Mouse (Mus musculus): Measurements from ENCODE around the gene Tmem102. TPM values are rescaled to one million over a fixed set of nuclear protein-coding genes. Genes with fewer than 3 reads are reported as not detected.

Tmem102 gene
- total and polyA plus RNA-seq, 3 experiments = 0.08 TPM; not detected in 2

GRCm38 (mm10) chr11:69816520-69816919, 11.1 kb upstream of the Tmem102 start:
- H3K36me3 ChIP-seq (replicated peaks in 1 of 2; ENCODE audit: control insufficient read depth in 1 of 2, insufficient read depth in 1 of 2, low read length in 1 of 2) = no peaks in the 10 kb centered on the region
- dilution Hi-C loops (cut with MboI; ENCODE audit: extremely low pct_ligation_motif_present, extremely low pct_unique_long_range_greater_than_20kb, low sequenced_read_pairs) (no loop called here), in situ Hi-C loops (cut with MboI; ENCODE audit: low pct_ligation_motif_present, low pct_unique_long_range_greater_than_20kb, low sequenced_read_pairs) (no loop called here)
- TF ChIP-seq ZKSCAN1 (IDR thresholded peaks at IDR 0.05; ENCODE audit: borderline replicate concordance, low read depth, low read length) (no peak), E2F4 (IDR thresholded peaks at IDR 0.05; ENCODE audit: insufficient replicate concordance, low read depth, low read length) (no peak), GABPA (IDR thresholded peaks at IDR 0.05; ENCODE audit: insufficient replicate concordance, low read depth, low read length) (no peak), MAFK (IDR thresholded peaks at IDR 0.05; ENCODE audit: insufficient replicate concordance, low read length) (no peak)
- no peak overlapping the region for H3K4me3 ChIP-seq (replicated peaks in 1 of 3; ENCODE audit: low read depth in 2 of 3, low read length in 2 of 3, poor library complexity in 1 of 3)
- H3K27me3 ChIP-seq (replicated peaks) = peaks cover 80% of the 10 kb centered on the region
- no peak overlapping the region for H3K27ac ChIP-seq (ENCODE audit: insufficient read depth, low read depth)
- H3K9me3 ChIP-seq (replicated peaks; ENCODE audit: low read length) = no peaks in the 10 kb centered on the region
- no peak overlapping the region for H3K4me2 ChIP-seq (ENCODE audit: insufficient read depth, low read depth, poor library complexity, severe bottlenecking)
- DNase-seq (ENCODE audit: extremely low read depth) = no peak
- H3K4me1 ChIP-seq (ENCODE audit: control insufficient read depth in 1 of 2, insufficient read depth in 2 of 2) = no peaks in the 10 kb centered on the region
- no peak overlapping the region for H3K9ac ChIP-seq (ENCODE audit: insufficient read depth, low read depth)
- no peaks in the 10 kb centered on the region for H3K79me2 ChIP-seq (replicated peaks; ENCODE audit: control insufficient read depth, extremely low read depth, insufficient read depth, poor library complexity, severe bottlenecking)

DNA sequence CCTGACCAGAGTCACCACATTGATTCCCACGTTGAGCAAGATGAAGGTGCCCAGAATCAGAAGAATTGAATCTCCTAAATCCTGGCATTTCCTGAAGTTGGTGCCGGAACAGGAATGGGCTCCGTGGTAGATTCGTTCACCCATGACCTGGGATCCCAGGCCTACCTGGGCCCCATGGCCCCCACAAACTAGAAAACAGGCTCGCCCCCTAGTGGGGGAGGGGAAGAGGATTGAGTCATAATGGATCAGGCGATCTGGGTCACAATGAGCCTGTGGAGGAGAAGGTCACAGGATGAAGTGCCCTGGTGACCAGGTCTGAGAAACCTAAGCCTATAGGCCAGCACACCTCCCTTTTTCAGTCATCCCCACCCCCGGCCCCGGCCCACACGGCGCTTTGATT, 9.7 kb upstream of the Tmem102 start, which contains the start of gene Gm39566:
Gm39566 (minus strand) TSS at position 144 of the 400 bp plus-strand sequence.
- no peak for DNase-seq (ENCODE audit: extremely low read depth)
- no peak within 1 kb of the TSS for H3K27ac ChIP-seq (ENCODE audit: insufficient read depth, low read depth)
- H3K27me3 ChIP-seq (replicated peaks) = peaks cover 80% of the 10 kb centered on the region
- no peaks in the 10 kb centered on the region for H3K36me3 ChIP-seq (replicated peaks in 1 of 2; ENCODE audit: control insufficient read depth in 1 of 2, insufficient read depth in 1 of 2, low read length in 1 of 2)
- H3K4me3 ChIP-seq (replicated peaks in 1 of 3; ENCODE audit: low read depth in 2 of 3, low read length in 2 of 3, poor library complexity in 1 of 3) = no peak within 1 kb of the TSS
- H3K4me2 ChIP-seq (ENCODE audit: insufficient read depth, low read depth, poor library complexity, severe bottlenecking) = no peak within 1 kb of the TSS
- dilution Hi-C loops (cut with MboI; ENCODE audit: extremely low pct_ligation_motif_present, extremely low pct_unique_long_range_greater_than_20kb, low sequenced_read_pairs) = no loop called here
- peaks cover 9% of the 10 kb centered on the region for H3K9me3 ChIP-seq (replicated peaks; ENCODE audit: low read length)
- H3K79me2 ChIP-seq (replicated peaks; ENCODE audit: control insufficient read depth, extremely low read depth, insufficient read depth, poor library complexity, severe bottlenecking) = no peaks in the 10 kb centered on the region
- TF ChIP-seq CTCF (conservative IDR thresholded peaks at IDR 0.05 in 1 of 2, IDR thresholded peaks at IDR 0.05 in 1 of 2; ENCODE audit: low read depth in 2 of 2, low read length in 2 of 2) (peak in 1 of 2 experiments; percentile 47; a peak in 2 of 4 replicates), MAFK (IDR thresholded peaks at IDR 0.05; ENCODE audit: insufficient replicate concordance, low read length) (no peak), TCF12 (IDR thresholded peaks at IDR 0.05; ENCODE audit: low read depth, low read length) (no peak), RAD21 (IDR thresholded peaks at IDR 0.05; ENCODE audit: low read depth, low read length) (peak; percentile 7), SMC3 (IDR thresholded peaks at IDR 0.05; ENCODE audit: low read depth, low read length) (peak; percentile 29; the same call in 1 of the 2 replicates)
- no peak within 1 kb of the TSS for H3K9ac ChIP-seq (ENCODE audit: insufficient read depth, low read depth)
- in situ Hi-C loops (cut with MboI; ENCODE audit: low pct_ligation_motif_present, low pct_unique_long_range_greater_than_20kb, low sequenced_read_pairs) = no loop called here
- H3K4me1 ChIP-seq (ENCODE audit: control insufficient read depth in 1 of 2, insufficient read depth in 2 of 2) = no peaks in the 10 kb centered on the region

DNA sequence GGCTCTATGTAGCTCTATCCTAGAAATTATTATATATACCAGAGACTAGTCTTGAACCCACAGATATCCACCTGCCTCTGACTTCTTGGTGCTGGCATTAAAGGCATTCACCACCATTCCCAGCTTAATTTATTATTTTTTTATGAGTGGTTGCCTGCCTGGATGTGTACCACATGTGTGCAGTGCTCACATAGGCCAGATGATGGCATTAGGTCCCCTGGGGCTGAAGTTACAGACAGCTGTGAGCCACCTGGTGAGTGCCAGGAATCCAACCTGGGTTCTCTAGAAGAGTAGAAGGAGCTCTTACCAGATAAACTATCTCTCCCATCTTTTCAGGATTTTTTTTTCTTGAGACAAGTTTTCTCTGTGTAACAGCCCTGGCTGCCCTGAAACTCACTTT, 4.9 kb upstream of the Tmem102 start:
- no peak overlapping the region for H3K27ac ChIP-seq (ENCODE audit: insufficient read depth, low read depth)
- no peak overlapping the region for H3K4me3 ChIP-seq (replicated peaks in 1 of 3; ENCODE audit: low read depth in 2 of 3, low read length in 2 of 3, poor library complexity in 1 of 3)
- dilution Hi-C loops (cut with MboI; ENCODE audit: extremely low pct_ligation_motif_present, extremely low pct_unique_long_range_greater_than_20kb, low sequenced_read_pairs) = no loop called here
- peak; percentile 3 for TF ChIP-seq RAD21 (IDR thresholded peaks at IDR 0.05; ENCODE audit: low read depth, low read length)
- TF ChIP-seq MEF2A (IDR thresholded peaks at IDR 0.05; ENCODE audit: borderline replicate concordance, low read depth, low read length) = no peak
- no peak for TF ChIP-seq CHD1 (IDR thresholded peaks at IDR 0.05; ENCODE audit: low read depth, low read length)
- no peak for TF ChIP-seq ZC3H11A (IDR thresholded peaks at IDR 0.05; ENCODE audit: low read depth, low read length)
- TF ChIP-seq USF2 (conservative IDR thresholded peaks at IDR 0.05; ENCODE audit: low read depth, low read length) = no peak
- no peak for TF ChIP-seq POLR2A (IDR thresholded peaks at IDR 0.05; ENCODE audit: low read depth, low read length)
- TF ChIP-seq ZNF384 (IDR thresholded peaks at IDR 0.05; ENCODE audit: low read depth, low read length) = no peak
- TF ChIP-seq MAX (IDR thresholded peaks at IDR 0.05; ENCODE audit: low read length) = no peak
- no peak for TF ChIP-seq JUND (conservative IDR thresholded peaks at IDR 0.05; ENCODE audit: low read depth, low read length)
- TF ChIP-seq USF1 (IDR thresholded peaks at IDR 0.05; ENCODE audit: low read depth, low read length) = no peak
- TF ChIP-seq MYC (IDR thresholded peaks at IDR 0.05; ENCODE audit: low read depth, low read length) = no peak
- TF ChIP-seq ZMIZ1 (IDR thresholded peaks at IDR 0.05; ENCODE audit: low read depth, low read length) = no peak
- no peak for TF ChIP-seq PAX5 (IDR thresholded peaks at IDR 0.05; ENCODE audit: low read length)
- TF ChIP-seq TBP (conservative IDR thresholded peaks at IDR 0.05; ENCODE audit: low read depth, low read length) = no peak
- peak in 1 of 2 experiments; percentile 42; a peak in 2 of 4 replicates for TF ChIP-seq CTCF (conservative IDR thresholded peaks at IDR 0.05 in 1 of 2, IDR thresholded peaks at IDR 0.05 in 1 of 2; ENCODE audit: low read depth in 2 of 2, low read length in 2 of 2)
- TF ChIP-seq MAZ (IDR thresholded peaks at IDR 0.05; ENCODE audit: low read depth, low read length) = no peak
- TF ChIP-seq UBTF (IDR thresholded peaks at IDR 0.05; ENCODE audit: low read depth, low read length) = no peak
- no peak for TF ChIP-seq E2F4 (IDR thresholded peaks at IDR 0.05; ENCODE audit: insufficient replicate concordance, low read depth, low read length)
- no peak for TF ChIP-seq EP300 (IDR thresholded peaks at IDR 0.05; ENCODE audit: low read length)
- TF ChIP-seq NRF1 (IDR thresholded peaks at IDR 0.05; ENCODE audit: low read depth, low read length) = no peak
- peak; percentile 16; the same call in 1 of the 2 replicates for TF ChIP-seq SMC3 (IDR thresholded peaks at IDR 0.05; ENCODE audit: low read depth, low read length)
- no peak for TF ChIP-seq NELFE (IDR thresholded peaks at IDR 0.05; ENCODE audit: low read depth, low read length)
- in situ Hi-C loops (cut with MboI; ENCODE audit: low pct_ligation_motif_present, low pct_unique_long_range_greater_than_20kb, low sequenced_read_pairs) = no loop called here
- no peaks in the 10 kb centered on the region for H3K4me1 ChIP-seq (ENCODE audit: control insufficient read depth in 1 of 2, insufficient read depth in 2 of 2)
- H3K9me3 ChIP-seq (replicated peaks; ENCODE audit: low read length) = peaks cover 13% of the 10 kb centered on the region
- no peak overlapping the region for H3K4me2 ChIP-seq (ENCODE audit: insufficient read depth, low read depth, poor library complexity, severe bottlenecking)
- no peak for DNase-seq (ENCODE audit: extremely low read depth)
- no peaks in the 10 kb centered on the region for H3K79me2 ChIP-seq (replicated peaks; ENCODE audit: control insufficient read depth, extremely low read depth, insufficient read depth, poor library complexity, severe bottlenecking)
- peaks cover 72% of the 10 kb centered on the region for H3K27me3 ChIP-seq (replicated peaks)
- H3K9ac ChIP-seq (ENCODE audit: insufficient read depth, low read depth) = no peak overlapping the region
- no peaks in the 10 kb centered on the region for H3K36me3 ChIP-seq (replicated peaks in 1 of 2; ENCODE audit: control insufficient read depth in 1 of 2, insufficient read depth in 1 of 2, low read length in 1 of 2)
